Mouse (Mus musculus): ENCODE data around the gene Atg101. TPM values are rescaled to one million over a fixed set of nuclear protein-coding genes. Genes with fewer than 3 reads are reported as not detected.
A peak's percentile ranks its signal among the peaks of the same experiment; 100 is the strongest.

Gene Atg101
- 10 to 100 TPM; 45.5 to 53.6 TPM for total RNA-seq (2021)
- long read RNA-seq, experiment 1, transcript Atg101-201 (3 exons, 1,270 nt) = major isoform, 70 of 72 reads
- long read RNA-seq, experiment 1, partial matches to known transcripts = 0 of 72 reads
- long read RNA-seq, experiment 1, other reads (novel, unspliced or antisense) = 2 of 72 reads
- long read RNA-seq, experiment 2, transcript Atg101-201 (3 exons, 1,270 nt) = major isoform, 49 of 50 reads
- long read RNA-seq, experiment 2, partial matches to known transcripts = 0 of 50 reads
- long read RNA-seq, experiment 2, other reads (novel, unspliced or antisense) = 1 of 50 reads

- DNase-seq (ENCODE audit: low spot score in 2 of 2) = peak; percentile 86 to 87
These were observed at the start of gene Atg101 for GRCm38 (mm10) chr15:101283911-101284750. Gene Atg101, plus strand, starts transcription at chr15:101284272.

- no peak for DNase-seq (ENCODE audit: low spot score in 2 of 2)
These were observed 49.3 kb upstream of the Atg101 start for GRCm38 (mm10) chr15:101234611-101235341.

- no peak for DNase-seq (ENCODE audit: low spot score in 2 of 2)
These were observed 48.8 kb upstream of the Atg101 start for GRCm38 (mm10) chr15:101235342-101235698.

- DNase-seq (ENCODE audit: low spot score in 2 of 2) = peak; percentile 70 to 77
These were observed 48.2 kb upstream of the Atg101 start for GRCm38 (mm10) chr15:101235728-101236327.

- peak in 1 of 2 experiments; percentile 62 for DNase-seq (ENCODE audit: low spot score in 2 of 2)
These were observed 47.2 kb upstream of the Atg101 start for GRCm38 (mm10) chr15:101236878-101237277.

- DNase-seq (ENCODE audit: low spot score in 2 of 2) = peak; percentile 78 to 90
These were observed 45.1 kb upstream of the Atg101 start for GRCm38 (mm10) chr15:101238885-101239511.

- DNase-seq (ENCODE audit: low spot score in 2 of 2) = no peak
These were observed 44.3 kb upstream of the Atg101 start for GRCm38 (mm10) chr15:101239821-101240220.

GRCm38 (mm10) chr15:101240799-101241204 lies 43.3 kb upstream of the Atg101 start:
- peak; percentile 92 to 94 for DNase-seq (ENCODE audit: low spot score in 2 of 2)

GRCm38 (mm10) chr15:101241236-101241635 lies 42.8 kb upstream of the Atg101 start:
- DNase-seq (ENCODE audit: low spot score in 2 of 2) = no peak

- no peak for DNase-seq (ENCODE audit: low spot score in 2 of 2)
These were observed 42.2 kb upstream of the Atg101 start for GRCm38 (mm10) chr15:101241853-101242252.

- no peak for DNase-seq (ENCODE audit: low spot score in 2 of 2)
These were observed 41.4 kb upstream of the Atg101 start for GRCm38 (mm10) chr15:101242645-101243044.

- no peak for DNase-seq (ENCODE audit: low spot score in 2 of 2)
These were observed 40.1 kb upstream of the Atg101 start for GRCm38 (mm10) chr15:101244012-101244411.

GRCm38 (mm10) chr15:101246231-101247154 lies 37.6 kb upstream of the Atg101 start:
- DNase-seq (ENCODE audit: low spot score in 2 of 2) = peak; percentile 93 to 96

GRCm38 (mm10) chr15:101247155-101247498 lies 36.9 kb upstream of the Atg101 start:
- no peak for DNase-seq (ENCODE audit: low spot score in 2 of 2)

GRCm38 (mm10) chr15:101248029-101248710 lies 35.9 kb upstream of the Atg101 start:
- no peak for DNase-seq (ENCODE audit: low spot score in 2 of 2)

- DNase-seq (ENCODE audit: low spot score in 2 of 2) = no peak
These were observed 33.8 kb upstream of the Atg101 start for GRCm38 (mm10) chr15:101250220-101250800.

- DNase-seq (ENCODE audit: low spot score in 2 of 2) = no peak
These were observed 32.1 kb upstream of the Atg101 start for GRCm38 (mm10) chr15:101251930-101252329.

GRCm38 (mm10) chr15:101252614-101253013 lies 31.5 kb upstream of the Atg101 start:
- no peak for DNase-seq (ENCODE audit: low spot score in 2 of 2)

- DNase-seq (ENCODE audit: low spot score in 2 of 2) = no peak
These were observed 30.5 kb upstream of the Atg101 start for GRCm38 (mm10) chr15:101253563-101253885.

Measured in left cerebral cortex, adult 18-20 months (tissue).